In the genomic region with DNA sequence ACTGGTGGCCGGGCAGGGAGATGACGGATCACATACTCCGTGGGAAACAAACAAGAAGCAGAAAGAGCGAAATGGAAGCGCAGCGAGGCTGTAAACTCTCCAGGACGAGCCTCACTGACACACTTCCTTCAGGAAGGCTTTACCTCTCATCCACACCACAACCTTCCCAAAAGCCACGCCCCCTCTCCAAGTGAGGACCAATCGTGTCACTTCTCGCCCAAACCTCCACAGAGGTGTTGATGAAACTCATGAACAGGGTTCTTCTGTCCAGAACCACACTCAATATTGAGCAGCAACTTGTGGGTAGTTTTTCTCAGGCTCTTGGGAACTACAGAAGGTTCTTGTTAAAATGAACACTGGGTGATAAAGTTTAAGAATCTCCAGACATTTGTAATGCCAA, we compare ENCODE assay signal across 26 mouse cellular contexts.
A peak's percentile ranks its signal among the peaks of the same experiment; 100 is the strongest.
DNase-seq lines count a peak whose midpoint lies in the region; ATAC-seq and TF ChIP-seq lines count a peak whose summit lies in the region.
"Had no signal": no experiment of that assay in that cellular context is flagged by ENCODE, and none has a peak within 500 bp of the region (broad histone marks: within the 10 kb centered on the region; RNA-seq: fewer than 3 reads in every experiment).

No protein-coding gene starts in this region.

- no peaks in the 10 kb centered on the region for H3K36me3 ChIP-seq in intestine, embryonic 14.5 days (ENCODE audit: control insufficient read depth, insufficient read depth, low read length)
- no peaks in the 10 kb centered on the region for H3K36me3 ChIP-seq in intestine, postnatal 0 days (ENCODE audit: control insufficient read depth, insufficient read depth)
- H3K36me3 ChIP-seq in lung, postnatal 0 days (ENCODE audit: insufficient read depth, low read length) = no peaks in the 10 kb centered on the region
- H3K36me3 ChIP-seq: forebrain, embryonic 15.5 days; hindbrain, embryonic 10.5 days; neural tube, embryonic 13.5 days had no signal

- no peak for TF ChIP-seq EP300 in lung, postnatal 0 days (IDR thresholded peaks at IDR 0.05)

- peak overlapping the region; percentile 16; the same call in 1 of the 2 replicates for H3K4me2 ChIP-seq in intestine, embryonic 14.5 days (ENCODE audit: low read length)
- no peak overlapping the region for H3K4me2 ChIP-seq in intestine, postnatal 0 days (replicated peaks; ENCODE audit: low read depth)
- no peak overlapping the region for H3K4me2 ChIP-seq in lung, postnatal 0 days (replicated peaks; ENCODE audit: low read depth, low read length)
- H3K4me2 ChIP-seq: forebrain, embryonic 15.5 days; liver, embryonic 11.5 days; neural tube, embryonic 13.5 days had no signal

- ATAC-seq in intestine, embryonic 14.5 days (replicated peaks; ENCODE audit: low FRiP score, low TSS enrichment, low read depth) = no peak
- ATAC-seq in intestine, postnatal 0 days = no peak
- no peak for ATAC-seq in lung, postnatal 0 days
- ATAC-seq: forebrain, embryonic 15.5 days; hindbrain, embryonic 16.5 days; liver, postnatal 0 days; midbrain, embryonic 16.5 days had no signal

- H3K27ac ChIP-seq in intestine, embryonic 14.5 days (ENCODE audit: low read depth) = no peak overlapping the region
- no peak overlapping the region for H3K27ac ChIP-seq in intestine, postnatal 0 days (ENCODE audit: low read depth, low read length)
- no peak overlapping the region for H3K27ac ChIP-seq in lung, postnatal 0 days (ENCODE audit: low read length)
- H3K27ac ChIP-seq: forebrain, embryonic 15.5 days; hindbrain, embryonic 10.5 days; layer of hippocampus, adult 2 months; macrophage; neural tube, embryonic 13.5 days had no signal

- H3K9ac ChIP-seq in intestine, embryonic 14.5 days (ENCODE audit: low read length) = no peak overlapping the region
- no peak overlapping the region for H3K9ac ChIP-seq in intestine, postnatal 0 days (ENCODE audit: low read depth, low read length)
- H3K9ac ChIP-seq in lung, postnatal 0 days (replicated peaks; ENCODE audit: low read depth) = no peak overlapping the region
- H3K9ac ChIP-seq: forebrain, embryonic 15.5 days; liver, postnatal 0 days; neural tube, embryonic 13.5 days had no signal

- DNase-seq in embryo, embryonic 11 days = peak; percentile 30
- DNase-seq in embryo, embryonic 10 days (ENCODE audit: low spot score) = no peak
- DNase-seq in intestine, embryonic 14.5 days (ENCODE audit: low spot score) = no peak
- peak; percentile 7 for DNase-seq in lung, postnatal 0 days (ENCODE audit: low spot score)
- no peak for DNase-seq in lung, postnatal 14 days
- DNase-seq in gastrocnemius, postnatal 25 days = no peak
- DNase-seq: adrenal gland, postnatal 10 days; cerebellum, adult 2 months; cerebellum, postnatal 25 days; kidney, adult 18-20 months; kidney, postnatal 14 days; liver, postnatal 0 days; retina, postnatal 1 day; right cerebral cortex, postnatal 25 days; spleen, adult 18-20 months; thymus, postnatal 25 days had no signal

- H3K27me3 ChIP-seq in intestine, embryonic 14.5 days (replicated peaks; ENCODE audit: control insufficient read depth, insufficient read depth, low read length) = no peaks in the 10 kb centered on the region
- H3K27me3 ChIP-seq in intestine, postnatal 0 days (replicated peaks; ENCODE audit: control insufficient read depth, insufficient read depth, low read length) = no peaks in the 10 kb centered on the region
- H3K27me3 ChIP-seq in lung, postnatal 0 days (replicated peaks; ENCODE audit: insufficient read depth, low read length) = no peaks in the 10 kb centered on the region
- H3K27me3 ChIP-seq: forebrain, embryonic 15.5 days; neural tube, embryonic 13.5 days had no signal

- 29% methylated on average over 10 of the region's 10 CpGs for WGBS in intestine, embryonic 14.5 days
- 28% methylated on average over 10 of the region's 10 CpGs for WGBS in intestine, postnatal 0 days
- 30% methylated on average over 10 of the region's 10 CpGs for WGBS in lung, postnatal 0 days

- H3K4me1 ChIP-seq in intestine, embryonic 14.5 days (replicated peaks; ENCODE audit: control insufficient read depth, insufficient read depth, low read length) = peaks cover 4% of the 10 kb centered on the region; the same call in 1 of the 2 replicates
- no peaks in the 10 kb centered on the region for H3K4me1 ChIP-seq in intestine, postnatal 0 days (replicated peaks; ENCODE audit: control insufficient read depth, insufficient read depth, low read length)
- no peaks in the 10 kb centered on the region for H3K4me1 ChIP-seq in lung, postnatal 0 days (ENCODE audit: insufficient read depth, low read depth, low read length)
- H3K4me1 ChIP-seq: forebrain, embryonic 15.5 days; hindbrain, embryonic 10.5 days; neural tube, embryonic 13.5 days had no signal

- TF ChIP-seq CTCF in intestine, postnatal 0 days (IDR thresholded peaks at IDR 0.05; ENCODE audit: low read depth) = no peak
- no peak for TF ChIP-seq CTCF in lung, postnatal 0 days (IDR thresholded peaks at IDR 0.05)

- no peaks in the 10 kb centered on the region for H3K9me3 ChIP-seq in intestine, embryonic 14.5 days (ENCODE audit: control insufficient read depth, low read length)
- no peaks in the 10 kb centered on the region for H3K9me3 ChIP-seq in intestine, postnatal 0 days (ENCODE audit: control insufficient read depth)
- no peaks in the 10 kb centered on the region for H3K9me3 ChIP-seq in lung, postnatal 0 days (ENCODE audit: low read length)
- H3K9me3 ChIP-seq: forebrain, embryonic 15.5 days; neural tube, embryonic 13.5 days had no signal

- H3K4me3 ChIP-seq in intestine, embryonic 14.5 days (ENCODE audit: low read depth, low read length) = no peak overlapping the region
- H3K4me3 ChIP-seq in intestine, postnatal 0 days (ENCODE audit: low read depth, low read length) = no peak overlapping the region
- no peak overlapping the region for H3K4me3 ChIP-seq in lung, postnatal 0 days (ENCODE audit: low read depth, low read length)
- H3K4me3 ChIP-seq: forebrain, embryonic 15.5 days; hindbrain, embryonic 10.5 days; layer of hippocampus, adult 2 months; myocyte; neural tube, embryonic 13.5 days had no signal

Comparison
In these comparisons a context has a peak if more than half of its experiments do, and no peak if none do; other contexts are left out.
1. DNase-seq: peak in embryo, embryonic 11 days (single experiment) and lung, postnatal 0 days (single experiment); none in embryo, embryonic 10 days (single experiment), intestine, embryonic 14.5 days (single experiment), lung, postnatal 14 days (single experiment) and gastrocnemius, postnatal 25 days (single experiment).